Mouse (Mus musculus): Measurements from ENCODE around the gene Ak2.
A peak's percentile ranks its signal among the peaks of the same experiment; 100 is the strongest.

The Ak2 gene

DNA sequence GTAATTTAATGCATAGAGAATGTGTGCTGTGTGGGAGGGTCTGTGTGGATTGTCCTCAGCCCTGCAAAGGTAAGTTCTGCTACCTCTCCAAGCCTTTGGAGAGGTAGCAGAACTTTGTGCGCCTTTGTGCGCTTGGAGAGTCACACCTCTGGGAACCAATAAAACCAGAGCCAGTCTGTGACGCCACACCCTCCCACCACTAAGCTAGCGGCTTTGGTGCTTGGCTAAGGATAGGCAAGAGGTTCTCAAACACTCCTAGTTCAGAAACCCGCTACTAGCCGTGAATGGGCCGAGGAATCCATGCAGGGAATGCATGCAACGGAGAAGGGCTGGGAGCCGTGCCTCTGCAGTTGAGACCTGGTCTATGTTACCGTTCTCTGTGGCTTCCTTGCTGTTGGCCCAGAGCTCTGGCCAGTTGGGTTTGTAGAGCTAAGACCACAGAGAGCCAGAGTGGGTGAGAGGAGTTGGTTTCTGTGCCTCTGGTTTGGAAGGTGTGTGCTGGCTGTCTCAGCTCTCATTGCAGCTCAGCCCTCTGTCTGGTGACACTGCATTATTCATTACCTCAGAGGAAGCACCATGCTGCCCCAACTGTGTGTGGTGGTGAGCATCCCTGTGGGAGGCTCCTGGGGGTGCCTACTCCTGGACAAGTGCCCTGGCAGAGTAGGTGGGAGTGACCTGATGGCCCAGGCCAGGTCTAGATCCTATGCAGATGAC is 21.6 kb downstream of the Ak2 start:
- DNase-seq (ENCODE audit: low read depth), result peak; percentile 64

- DNase-seq (ENCODE audit: low read depth), result no peak
Measured at GRCm38 (mm10) chr4:129016329-129016728, 24.6 kb downstream of the Ak2 start.

DNA sequence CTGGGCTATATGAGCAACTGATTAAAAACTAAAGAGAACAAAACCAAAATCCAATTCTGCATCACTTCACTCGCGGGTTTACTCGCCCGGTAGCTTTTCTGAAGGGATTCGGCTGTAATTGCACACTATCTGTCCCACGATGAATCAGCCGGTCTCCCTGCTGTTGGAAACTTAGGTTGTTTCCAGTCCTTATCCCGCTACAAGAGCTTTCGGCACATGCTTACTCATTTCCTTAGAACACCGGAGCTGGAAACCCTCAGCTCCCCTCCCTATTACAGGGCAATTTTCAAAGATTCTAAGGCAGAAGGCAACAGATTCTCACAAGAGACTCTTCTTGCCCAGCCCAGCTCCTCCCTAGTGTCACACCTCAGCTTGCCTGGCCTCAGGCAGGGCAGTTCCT is 25.4 kb downstream of the Ak2 start:
- peak; percentile 84 for DNase-seq (ENCODE audit: low read depth)

- DNase-seq (ENCODE audit: low read depth), result peak; percentile 42
Measured at GRCm38 (mm10) chr4:129018788-129019435, 27.2 kb downstream of the Ak2 start.

DNA sequence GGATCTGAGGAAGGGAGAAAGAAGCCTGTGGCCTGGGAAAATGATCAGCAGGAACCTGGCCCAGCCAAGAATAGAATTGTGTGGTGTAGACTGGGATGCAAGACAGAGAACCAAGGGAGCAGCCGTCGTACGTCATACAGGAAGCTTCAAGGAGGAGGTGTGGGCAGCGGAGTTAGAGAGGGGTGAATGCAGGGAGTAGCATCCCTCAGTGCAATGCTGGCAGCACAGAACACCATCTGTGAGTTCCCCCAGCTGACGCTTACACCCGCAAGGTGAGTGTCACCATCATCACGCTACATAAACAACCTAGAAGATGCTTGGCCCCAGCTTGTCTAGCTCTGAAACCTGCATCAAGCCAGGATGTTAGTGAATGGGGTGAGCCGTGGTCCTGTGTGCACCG is 28.0 kb downstream of the Ak2 start:
- no peak for DNase-seq (ENCODE audit: low read depth)

GRCm38 (mm10) chr4:129020454-129020853 is 28.7 kb downstream of the Ak2 start:
- no peak for DNase-seq (ENCODE audit: low read depth)

- no peak for DNase-seq (ENCODE audit: low read depth)
Measured at GRCm38 (mm10) chr4:129021426-129021825, 29.7 kb downstream of the Ak2 start.

- DNase-seq (ENCODE audit: low read depth), result no peak
Measured at GRCm38 (mm10) chr4:129021886-129022285, 30.1 kb downstream of the Ak2 start.

GRCm38 (mm10) chr4:129023884-129024283 is 32.1 kb downstream of the Ak2 start:
- peak; percentile 50 for DNase-seq (ENCODE audit: low read depth)

DNA sequence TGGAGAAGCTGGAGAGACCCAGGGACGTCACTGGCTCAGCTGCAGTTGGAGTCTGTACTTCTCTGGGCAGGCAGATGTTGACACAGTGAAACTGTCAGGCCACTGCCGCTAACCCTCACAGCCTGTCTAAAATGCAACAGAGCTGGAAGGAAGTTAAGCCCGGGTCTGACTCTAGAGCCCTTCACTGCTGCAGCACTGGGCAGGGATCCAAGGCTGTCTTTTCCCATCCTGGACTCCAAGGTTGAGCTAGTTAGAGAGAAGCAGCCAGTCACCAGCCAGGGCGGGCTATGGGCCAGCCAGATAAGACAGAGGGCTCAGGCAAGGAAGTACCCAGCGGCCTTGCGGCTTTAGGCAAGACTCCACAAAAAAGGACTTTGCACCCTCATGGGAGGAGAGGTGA is 33.0 kb downstream of the Ak2 start:
- DNase-seq (ENCODE audit: low read depth), result peak; percentile 98

DNA sequence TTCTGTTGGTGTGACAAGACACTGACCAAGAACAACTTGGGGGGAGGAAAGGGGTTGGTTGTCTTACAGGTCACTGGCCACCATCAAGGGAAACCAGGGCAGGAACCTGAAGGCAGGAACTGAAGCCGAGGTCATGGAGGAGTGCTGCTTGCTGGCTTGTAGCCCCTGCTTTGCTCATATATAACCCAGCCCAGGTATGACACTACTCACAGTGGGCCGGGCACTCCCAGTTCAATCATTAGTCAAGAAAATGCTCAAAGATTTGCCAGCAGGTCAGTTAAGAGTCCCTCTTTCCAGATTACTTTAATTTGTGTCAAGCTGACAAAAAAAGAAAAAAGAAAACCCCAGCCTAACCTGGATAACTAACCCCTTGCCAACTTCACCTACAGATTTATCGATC is 33.9 kb downstream of the Ak2 start:
- DNase-seq (ENCODE audit: low read depth), result no peak

- DNase-seq (ENCODE audit: low read depth), result no peak
Measured at GRCm38 (mm10) chr4:129030746-129031145, 39.0 kb downstream of the Ak2 start.

DNA sequence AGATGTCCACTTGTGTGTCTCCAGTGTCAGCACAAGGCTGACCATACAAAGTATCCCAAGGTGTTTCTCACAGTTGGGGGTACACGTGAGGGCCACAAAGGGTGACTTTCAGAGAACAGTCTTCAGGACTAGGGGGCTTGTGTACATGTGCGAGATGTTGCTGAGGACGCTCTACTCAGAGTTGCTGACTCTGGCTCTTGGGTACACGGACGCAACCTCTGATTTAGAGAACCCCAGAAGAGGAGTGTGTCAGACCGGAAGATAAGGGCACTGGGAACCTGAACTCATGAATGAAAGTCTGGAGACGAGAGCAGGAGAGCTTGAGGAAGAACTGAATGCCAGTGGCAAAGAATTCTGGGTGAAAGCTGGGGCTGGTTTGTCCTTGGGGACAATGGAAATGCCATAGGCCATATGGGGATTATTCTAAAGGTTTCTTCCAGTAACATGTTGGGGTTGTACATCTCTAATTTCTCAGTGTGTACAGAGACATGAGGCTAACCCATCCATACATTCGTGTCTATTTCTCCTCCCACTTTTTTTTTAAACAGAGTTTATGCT is 39.7 kb downstream of the Ak2 start:
- DNase-seq (ENCODE audit: low read depth), result no peak

DNA sequence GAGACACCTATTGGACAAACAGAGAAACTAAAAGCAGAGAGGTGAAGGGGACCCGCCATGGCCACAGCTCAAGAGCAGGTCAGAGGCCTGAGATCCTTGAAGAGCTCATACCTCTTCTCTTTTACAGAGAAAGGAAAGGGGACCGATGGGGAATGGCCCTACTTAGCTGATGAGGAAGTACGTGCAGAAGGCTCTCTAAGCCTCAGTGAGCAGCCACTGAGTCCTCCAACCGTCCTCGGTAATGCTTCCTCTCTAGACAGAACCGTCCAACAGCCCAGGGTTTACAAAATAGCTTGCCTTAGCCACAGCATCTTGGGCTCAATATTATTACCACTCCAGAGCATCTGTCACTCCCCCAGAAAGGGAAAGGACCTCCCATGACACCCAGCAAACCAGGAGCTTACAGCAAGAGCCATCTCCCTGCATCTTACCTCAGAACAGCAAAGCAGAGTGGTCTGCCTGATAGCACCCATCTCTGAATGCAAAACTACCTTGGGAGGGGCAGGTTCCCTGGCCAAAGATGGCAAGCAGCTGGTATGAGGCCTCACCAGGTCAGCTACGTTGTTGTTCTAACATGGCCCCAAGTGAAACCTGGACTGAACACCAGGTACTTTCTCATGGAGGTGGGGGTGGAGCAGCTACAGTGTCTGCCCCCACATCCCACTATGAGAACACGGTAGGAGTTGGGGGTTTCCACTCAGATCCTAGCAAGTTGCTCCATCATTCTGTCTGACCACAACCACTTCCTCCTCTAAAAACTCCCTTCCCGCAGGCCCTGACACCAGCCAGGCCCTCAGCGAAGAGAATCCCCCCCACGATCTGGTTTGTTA is 40.6 kb downstream of the Ak2 start:
- DNase-seq (ENCODE audit: low read depth), result peak; percentile 87

DNA sequence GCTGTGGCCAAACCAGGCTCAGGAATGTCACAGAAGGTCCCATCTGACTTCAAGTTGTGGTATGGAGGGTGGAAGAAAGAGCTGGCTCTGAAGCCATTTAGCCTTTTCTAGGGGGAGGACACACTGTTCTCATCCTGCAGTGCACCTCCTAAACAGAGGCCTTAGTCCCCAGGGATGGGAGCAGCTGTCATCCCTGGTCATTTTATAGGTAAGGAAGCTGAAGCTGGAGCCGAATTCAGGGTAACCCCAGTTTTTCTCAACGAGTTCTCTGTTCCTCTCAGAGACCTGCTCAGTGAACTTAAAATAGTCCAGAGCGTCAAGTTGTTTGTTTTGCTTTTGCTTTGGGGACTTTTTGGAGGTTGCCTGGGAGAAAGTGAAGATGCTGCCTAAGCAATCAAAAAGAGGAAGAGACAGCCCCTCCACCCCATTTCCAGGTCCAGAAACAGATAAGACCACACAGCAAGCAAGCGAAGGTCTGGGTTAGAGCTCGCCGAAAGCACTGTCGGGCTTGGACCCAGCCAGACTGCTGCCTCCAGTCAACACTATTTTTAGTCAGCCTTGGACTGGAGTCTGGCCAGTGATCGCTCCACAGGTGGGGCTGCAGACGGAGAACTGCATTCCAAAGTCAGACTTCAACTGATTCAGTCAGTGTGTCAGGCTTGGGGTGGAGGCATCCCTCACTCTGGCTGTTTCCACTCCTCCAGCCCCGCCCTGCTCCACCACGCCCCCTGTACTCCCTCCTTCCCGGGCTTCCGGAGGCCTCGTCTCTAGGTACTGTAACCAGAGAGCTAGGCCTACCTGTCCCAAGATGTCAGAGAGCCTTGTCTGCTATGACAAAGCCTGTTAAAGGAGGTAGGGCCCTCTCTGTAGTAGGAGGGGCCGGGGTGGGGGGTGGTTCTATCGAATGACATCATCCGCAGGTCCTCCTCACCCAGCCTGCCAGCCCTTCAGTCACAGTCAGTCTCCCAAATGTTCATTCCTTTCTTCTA is 41.5 kb downstream of the Ak2 start:
- peak; percentile 80 for DNase-seq (ENCODE audit: low read depth)

- DNase-seq (ENCODE audit: low read depth), result peak; percentile 52
Measured at GRCm38 (mm10) chr4:129034224-129034623, 42.5 kb downstream of the Ak2 start.

DNA sequence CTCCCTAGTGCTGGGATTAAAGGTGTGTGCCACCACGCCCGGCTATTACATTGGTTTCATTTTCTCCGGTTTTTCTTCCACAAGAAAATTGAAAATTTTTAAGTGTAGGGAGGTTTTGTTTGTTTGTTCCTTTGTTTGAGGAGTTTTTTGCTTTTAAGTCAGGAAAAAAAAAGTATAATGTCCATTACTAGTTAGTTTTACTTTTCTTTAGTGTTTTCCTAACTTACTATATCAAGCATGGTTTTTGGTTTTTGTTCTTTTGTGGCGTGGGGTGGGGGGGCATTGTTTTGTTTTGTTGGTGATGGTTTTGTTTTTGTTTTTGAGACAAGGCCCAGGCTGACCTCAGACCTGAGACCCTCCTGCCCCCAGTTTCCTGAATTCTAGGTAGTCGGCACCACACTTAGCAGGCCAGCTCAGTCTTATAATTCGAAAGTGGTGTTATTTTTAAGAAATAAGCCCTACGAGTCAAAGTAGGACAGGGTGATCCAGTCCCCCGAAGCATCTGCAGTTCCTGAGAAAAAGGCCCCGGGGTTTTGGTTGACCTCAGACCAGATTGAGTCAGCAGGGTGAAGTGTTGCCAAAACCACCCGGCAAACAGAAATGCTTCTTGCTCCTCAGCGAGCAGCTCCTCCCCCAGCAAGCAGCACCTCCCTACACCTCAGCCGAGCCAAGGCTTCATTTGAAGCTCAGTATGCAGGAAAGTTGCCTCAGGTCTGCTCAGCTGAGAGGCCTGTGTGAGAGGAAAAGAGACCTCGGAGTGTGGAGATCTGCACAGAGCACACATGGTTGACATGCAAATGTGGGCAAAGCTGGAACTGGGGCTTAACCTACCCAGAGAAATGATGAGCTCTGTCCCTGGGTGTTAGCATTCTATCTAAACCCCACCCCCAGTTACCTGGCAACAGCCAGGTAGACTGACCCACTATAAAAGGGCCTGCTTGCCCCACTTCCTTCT is 43.2 kb downstream of the Ak2 start:
- DNase-seq (ENCODE audit: low read depth), result peak; percentile 98

GRCm38 (mm10) chr4:129035851-129036445 is 44.2 kb downstream of the Ak2 start:
- peak; percentile 87 for DNase-seq (ENCODE audit: low read depth)

GRCm38 (mm10) chr4:129047721-129048421 is 56.1 kb downstream of the Ak2 start:
- DNase-seq (ENCODE audit: low read depth), result no peak
